Mouse (Mus musculus) bone marrow, adult 2 months (tissue): Measurements from ENCODE around the gene Adgrv1.

Experiments used
- CTCF ChIP-seq: fragments of 200-500 bp; IDR thresholded peaks from 2 replicates; pipeline ENCODE4 v1.5.1; 2011; ENCODE audit warnings: low read length, control low read depth; ENCODE audit not compliant: control insufficient read depth, insufficient read depth
- POLR2A ChIP-seq: fragments of 200-500 bp; IDR thresholded peaks from 2 replicates; pipeline ENCODE4 v1.6.1; 2011; ENCODE audit warnings: low read depth, mild to moderate bottlenecking, control low read depth, low read length, borderline replicate concordance; ENCODE audit not compliant: control insufficient read depth

GRCm38 (mm10) chr13:81316581-81316980 lies 316.4 kb downstream of the Adgrv1 start:
- no peak for TF ChIP-seq CTCF
- TF ChIP-seq POLR2A = no peak
